Mouse (Mus musculus) megakaryocyte, embryonic 14.5 days (primary cell): ENCODE data around the gene Ethe1. TPM values are rescaled to one million over a fixed set of nuclear protein-coding genes. Genes with fewer than 3 reads are reported as not detected.
A peak's percentile ranks its signal among the peaks of the same experiment; 100 is the strongest.

Experiments used
- H3K27me3 ChIP-seq: replicated peaks from 2 replicates; pipeline ENCODE3; 2012; ENCODE audit warnings: inconsistent platforms
- H3K36me3 ChIP-seq: replicated peaks from 2 replicates; pipeline ENCODE3; 2012; ENCODE audit warnings: low read length, inconsistent platforms, mixed read lengths
- H3K4me1 ChIP-seq: 2 replicates; pipeline ENCODE4 v1.6.1; 2012; ENCODE audit warnings: inconsistent platforms
- H3K4me3 ChIP-seq: replicated peaks from 2 replicates; pipeline ENCODE3; 2012; ENCODE audit warnings: moderate library complexity, mild to moderate bottlenecking, inconsistent platforms
- H3K9me3 ChIP-seq: 2 replicates; pipeline ENCODE4 v1.6.1; 2012; ENCODE audit warnings: inconsistent platforms
- FLI1 ChIP-seq: IDR thresholded peaks from 2 replicates; pipeline ENCODE4 v1.6.1; 2012; ENCODE audit warnings: low read length, inconsistent platforms, mixed read lengths
- GATA1 ChIP-seq: IDR thresholded peaks from 3 replicates; pipeline ENCODE4 v1.6.1; 2012; ENCODE audit warnings: mixed read lengths, low read length, inconsistent platforms, borderline replicate concordance
- polyA plus RNA-seq: library from polyadenylated mRNA; stranded (reverse); fragments of >175 nt; gene quantifications from 2 replicates; pipeline ENCODE4 v1.2.3, GENCODE M21; 2012; ENCODE audit warnings: low replicate concordance; ENCODE audit not compliant: insufficient read depth

Gene Ethe1
- polyA plus RNA-seq, 1 experiment = 17.5 TPM

GRCm38 (mm10) chr7:24621193-24621592 is 33.9 kb downstream of the Ethe1 start:
- TF ChIP-seq FLI1 = no peak
- no peak for TF ChIP-seq GATA1
- Histone ChIP-seq H3K36me3 (peaks cover 89% of the 10 kb centered on the region), H3K4me1 (peaks cover 23% of the 10 kb centered on the region), H3K27me3 (no peaks in the 10 kb centered on the region), H3K9me3 (peaks cover 21% of the 10 kb centered on the region), H3K4me3 (no peak overlapping the region)

- peaks cover 7% of the 10 kb centered on the region for H3K4me1 ChIP-seq
- H3K36me3 ChIP-seq = peaks cover 85% of the 10 kb centered on the region
- peaks cover 21% of the 10 kb centered on the region for H3K9me3 ChIP-seq
- no peaks in the 10 kb centered on the region for H3K27me3 ChIP-seq
- H3K4me3 ChIP-seq = no peak overlapping the region
- TF ChIP-seq GATA1 (no peak), FLI1 (no peak)
Observed at GRCm38 (mm10) chr7:24622967-24623366, 35.6 kb downstream of the Ethe1 start.

DNA sequence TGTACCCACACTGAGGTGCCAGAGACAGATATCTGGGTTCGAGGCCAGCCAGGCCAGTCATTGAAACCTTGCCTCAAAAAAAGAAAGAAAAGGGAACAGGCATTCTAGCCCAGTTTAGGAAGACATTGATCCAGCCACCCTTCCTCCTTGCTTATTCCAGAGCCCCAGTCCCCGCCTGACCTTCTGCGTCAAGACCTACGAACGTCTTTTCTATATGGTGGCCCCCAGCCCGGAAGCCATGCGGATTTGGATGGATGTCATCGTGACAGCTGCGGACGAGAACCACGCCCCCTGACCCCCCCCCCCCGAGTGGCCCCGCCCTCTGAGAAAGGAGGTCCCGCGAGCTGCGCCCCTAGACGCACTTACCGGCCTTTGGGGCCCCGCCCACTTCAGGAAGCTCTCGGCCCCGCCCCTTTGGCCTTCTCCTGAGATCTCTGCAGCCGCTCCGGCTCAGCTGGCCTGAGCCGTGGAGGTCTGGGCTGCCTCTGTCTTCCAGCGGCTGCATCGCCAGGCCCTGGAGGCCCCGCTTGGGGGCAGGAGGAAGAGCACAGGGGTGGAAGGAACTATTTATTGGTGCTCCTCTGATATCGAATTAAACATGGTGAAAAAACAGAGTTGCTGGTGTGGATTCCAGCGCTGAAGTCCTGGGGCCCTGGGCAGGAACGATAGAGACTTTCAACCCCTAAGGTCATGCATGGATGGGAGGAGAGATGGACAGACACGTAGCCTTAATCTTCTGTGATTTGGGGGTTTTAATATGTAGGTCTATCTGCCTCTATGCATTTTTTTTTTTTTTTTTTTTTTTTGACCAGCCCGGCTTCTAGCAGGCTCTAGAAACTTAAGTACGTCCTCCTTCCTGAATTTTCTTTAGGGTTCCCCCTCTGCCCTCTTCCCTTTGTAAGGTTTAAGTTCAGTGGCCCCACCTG is 41.6 kb downstream of the Ethe1 start:
- peak overlapping the region; percentile 79 for H3K4me3 ChIP-seq
- H3K9me3 ChIP-seq = no peaks in the 10 kb centered on the region
- H3K27me3 ChIP-seq = peaks cover 8% of the 10 kb centered on the region
- H3K36me3 ChIP-seq = peaks cover 32% of the 10 kb centered on the region
- TF ChIP-seq FLI1 = no peak
- TF ChIP-seq GATA1 = no peak
- H3K4me1 ChIP-seq = peaks cover 15% of the 10 kb centered on the region

DNA sequence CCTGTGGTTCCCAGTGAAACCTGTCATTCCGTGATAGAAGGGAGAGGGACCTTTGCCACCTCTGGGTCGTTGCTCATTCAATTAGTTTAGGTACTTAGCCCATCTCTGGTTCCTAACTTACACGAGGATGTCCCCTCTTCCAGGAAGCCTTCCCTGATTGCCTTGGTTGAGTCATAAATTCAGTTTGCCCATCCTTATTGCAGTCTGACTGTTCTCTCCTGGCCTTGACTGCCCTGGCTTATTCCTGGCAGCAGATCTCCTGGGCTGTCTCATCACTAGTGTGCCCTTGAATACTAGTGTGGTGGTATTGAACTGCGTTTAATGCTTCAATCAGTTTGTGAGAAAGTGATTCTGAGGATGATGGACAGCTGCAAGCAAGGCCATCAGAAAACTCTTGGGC is 42.3 kb downstream of the Ethe1 start:
- no peak overlapping the region for H3K4me3 ChIP-seq
- peaks cover 21% of the 10 kb centered on the region for H3K4me1 ChIP-seq
- no peak for TF ChIP-seq GATA1
- TF ChIP-seq FLI1 = no peak
- H3K9me3 ChIP-seq = no peaks in the 10 kb centered on the region
- H3K36me3 ChIP-seq = peaks cover 25% of the 10 kb centered on the region
- H3K27me3 ChIP-seq = peaks cover 10% of the 10 kb centered on the region

DNA sequence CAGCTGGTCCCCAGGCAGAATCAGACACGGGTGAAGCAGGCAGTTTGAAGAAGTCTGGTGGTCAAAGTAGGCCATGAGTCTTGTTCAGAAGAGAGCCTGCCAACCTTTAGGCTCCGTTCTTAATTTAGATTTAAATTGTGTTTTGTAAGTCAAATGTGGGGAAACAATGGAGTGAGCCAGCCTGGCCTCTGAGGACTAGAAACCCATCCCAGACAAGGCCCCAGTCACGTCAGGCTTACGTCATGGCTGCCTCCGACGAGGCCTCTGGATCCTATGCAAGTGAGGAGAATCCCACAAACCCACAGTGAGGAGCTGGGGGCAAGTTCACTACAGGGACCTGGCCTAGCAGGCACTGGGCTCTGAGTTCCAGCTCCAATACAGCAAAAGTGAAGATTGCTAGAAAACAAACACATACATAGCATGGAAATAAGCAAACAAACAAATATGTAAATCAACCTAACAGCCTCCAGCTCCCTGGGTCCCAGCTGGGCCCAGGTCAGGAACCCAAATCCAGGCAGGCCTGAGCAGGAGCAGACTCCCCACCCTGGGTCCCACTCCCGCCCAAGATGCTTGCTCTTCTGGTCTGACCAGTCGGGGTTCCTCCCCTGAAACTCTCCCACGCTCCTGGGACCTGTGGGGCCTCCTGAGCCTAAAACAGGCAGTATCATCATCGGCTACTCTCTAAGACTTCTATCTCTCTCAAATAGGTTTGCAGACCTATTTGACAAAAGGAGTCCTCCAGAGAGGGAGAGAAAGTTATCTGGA is 43.0 kb downstream of the Ethe1 start:
- TF ChIP-seq FLI1 (no peak), GATA1 (no peak)
- Histone ChIP-seq H3K36me3 (peaks cover 21% of the 10 kb centered on the region), H3K27me3 (peaks cover 13% of the 10 kb centered on the region), H3K9me3 (no peaks in the 10 kb centered on the region), H3K4me3 (no peak overlapping the region), H3K4me1 (peaks cover 21% of the 10 kb centered on the region)

DNA sequence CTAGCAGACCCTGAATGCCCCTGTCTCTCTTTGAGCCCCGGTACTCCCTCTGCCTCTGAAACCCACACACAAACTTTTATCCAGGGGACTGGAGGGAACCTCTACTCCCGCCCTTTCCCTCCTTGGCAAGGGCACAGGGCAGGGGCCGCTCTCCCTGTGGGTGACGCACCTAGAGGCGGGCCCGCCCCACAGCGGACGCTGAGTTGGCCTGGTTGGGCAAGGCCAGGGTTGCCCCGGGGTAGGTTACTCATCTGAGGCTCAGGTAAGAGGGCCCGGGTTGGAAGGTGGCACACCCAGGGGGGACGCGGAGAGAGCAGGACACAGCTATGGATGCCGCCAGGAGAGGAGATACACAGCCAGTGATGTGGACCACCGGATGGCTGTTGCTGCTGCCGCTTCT is 48.9 kb downstream of the Ethe1 start, which contains the start of gene Lypd3:
Gene Lypd3 (plus strand): TSS at position 287 of the 400 bp plus-strand sequence.
- Histone ChIP-seq H3K4me3 (no peak within 1 kb of the TSS), H3K9me3 (no peaks in the 10 kb centered on the region), H3K27me3 (peaks cover 61% of the 10 kb centered on the region), H3K4me1 (peaks cover 30% of the 10 kb centered on the region), H3K36me3 (no peaks in the 10 kb centered on the region)
- TF ChIP-seq GATA1 (no peak), FLI1 (no peak)

DNA sequence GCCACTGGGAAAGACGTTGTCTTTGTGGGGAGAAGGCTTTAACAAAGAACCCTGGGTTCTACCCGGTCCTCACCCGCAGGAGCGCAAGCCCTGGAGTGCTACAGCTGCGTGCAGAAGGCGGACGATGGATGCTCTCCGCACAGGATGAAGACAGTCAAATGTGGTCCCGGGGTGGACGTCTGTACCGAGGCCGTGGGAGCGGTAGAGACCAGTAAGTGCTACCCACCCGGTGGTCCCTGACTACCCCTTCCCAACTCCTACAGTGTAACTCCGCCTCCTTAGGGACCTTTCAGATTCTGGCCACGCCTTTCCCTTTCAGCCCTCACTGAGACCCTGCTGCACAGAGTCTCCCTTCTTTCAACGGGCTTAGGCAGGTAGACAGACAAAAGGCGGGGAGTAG is 49.7 kb downstream of the Ethe1 start:
- Histone ChIP-seq H3K36me3 (no peaks in the 10 kb centered on the region), H3K9me3 (no peaks in the 10 kb centered on the region), H3K27me3 (peaks cover 64% of the 10 kb centered on the region), H3K4me3 (no peak overlapping the region), H3K4me1 (peaks cover 30% of the 10 kb centered on the region)
- no peak for TF ChIP-seq GATA1
- TF ChIP-seq FLI1 = no peak

DNA sequence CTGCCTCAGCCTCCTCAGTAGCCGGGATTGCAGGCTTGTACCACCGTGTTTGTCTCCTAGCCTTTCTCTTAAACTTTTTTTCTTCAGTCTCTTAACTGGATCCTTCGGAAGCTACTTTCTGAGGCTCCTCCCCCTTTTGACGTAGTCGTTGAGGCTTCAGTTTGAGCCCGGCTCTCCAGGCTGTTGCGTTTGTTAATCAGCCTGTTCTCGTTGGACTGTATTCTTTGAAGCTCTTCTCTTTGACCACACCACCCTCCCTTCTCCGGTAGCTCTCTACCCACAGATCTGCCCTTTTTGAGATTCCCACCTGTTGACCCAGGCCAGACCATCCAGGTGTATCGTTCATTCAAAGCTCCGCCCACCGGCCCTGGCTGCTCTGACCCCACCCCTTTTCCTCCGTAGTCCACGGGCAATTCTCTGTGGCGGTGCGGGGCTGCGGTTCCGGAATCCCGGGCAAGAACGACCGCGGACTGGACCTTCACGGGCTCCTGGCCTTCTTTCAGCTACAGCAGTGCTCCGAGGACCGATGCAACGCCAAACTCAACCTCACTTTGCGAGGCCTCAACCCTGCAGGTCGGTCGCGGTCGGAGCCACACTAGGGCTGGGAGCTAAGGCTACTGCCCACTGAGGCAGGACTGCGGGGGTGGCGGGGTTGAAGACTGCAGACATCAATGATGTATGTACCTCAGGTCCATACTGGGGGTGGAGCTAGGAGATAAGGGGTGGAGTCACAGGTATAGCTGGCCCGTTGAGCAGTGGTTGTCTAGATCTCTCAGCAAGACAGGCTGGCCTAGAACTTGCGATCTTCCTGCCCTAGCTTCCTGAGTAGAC is 50.9 kb downstream of the Ethe1 start:
- TF ChIP-seq FLI1 (no peak), GATA1 (no peak)
- Histone ChIP-seq H3K36me3 (no peaks in the 10 kb centered on the region), H3K9me3 (no peaks in the 10 kb centered on the region), H3K4me1 (peaks cover 33% of the 10 kb centered on the region), H3K4me3 (peak overlapping the region; percentile 91), H3K27me3 (peaks cover 68% of the 10 kb centered on the region)

- peaks cover 22% of the 10 kb centered on the region for H3K4me1 ChIP-seq
- peaks cover 72% of the 10 kb centered on the region for H3K27me3 ChIP-seq
- no peaks in the 10 kb centered on the region for H3K9me3 ChIP-seq
- TF ChIP-seq FLI1 = no peak
- TF ChIP-seq GATA1 = no peak
- H3K4me3 ChIP-seq = no peak overlapping the region
- no peaks in the 10 kb centered on the region for H3K36me3 ChIP-seq
Observed at GRCm38 (mm10) chr7:24640450-24640849, 53.1 kb downstream of the Ethe1 start.
